Mouse (Mus musculus) forebrain, embryonic 13.5 days (tissue): ENCODE data around the gene Vapa. TPM values are rescaled to one million over a fixed set of nuclear protein-coding genes. Genes with fewer than 3 reads are reported as not detected.

Experiments used
- ATAC-seq: fragments of 200-750 bp; cut with Nextera tagmentation; 2 replicates; pipeline ENCODE4 v1.8.0; 2017
- H3K27ac ChIP-seq: fragments of 300-500 bp; sonication (generic); 2 replicates; pipeline ENCODE4 v1.5.1; 2015; ENCODE audit warnings: inconsistent platforms, mild to moderate bottlenecking, moderate library complexity
- H3K27me3 ChIP-seq: fragments of 300-500 bp; sonication (generic); 2 replicates; pipeline ENCODE4 v1.6.1; 2015; ENCODE audit warnings: mild to moderate bottlenecking, inconsistent platforms
- H3K36me3 ChIP-seq: fragments of 300-500 bp; sonication (generic); 2 replicates; pipeline ENCODE4 v1.6.1; 2015; ENCODE audit warnings: mild to moderate bottlenecking, inconsistent platforms; ENCODE audit not compliant: poor library complexity, severe bottlenecking
- H3K4me1 ChIP-seq: fragments of 300-500 bp; sonication (generic); 2 replicates; pipeline ENCODE4 v1.6.1; 2015; ENCODE audit warnings: inconsistent platforms
- H3K4me2 ChIP-seq: fragments of 300-500 bp; sonication (generic); 2 replicates; pipeline ENCODE4 v1.6.1; 2015; ENCODE audit warnings: inconsistent platforms, mild to moderate bottlenecking, moderate library complexity
- H3K4me3 ChIP-seq: fragments of 300-500 bp; sonication (generic); 2 replicates; pipeline ENCODE4 v1.5.1; 2015; ENCODE audit warnings: mild to moderate bottlenecking, inconsistent platforms
- H3K9ac ChIP-seq: fragments of 300-500 bp; sonication (generic); 2 replicates; pipeline ENCODE4 v1.6.1; 2015; ENCODE audit warnings: mild to moderate bottlenecking, inconsistent platforms
- H3K9me3 ChIP-seq: fragments of 300-500 bp; sonication (generic); replicated peaks from 2 replicates; pipeline ENCODE4 v1.6.1; 2016; ENCODE audit warnings: inconsistent platforms
- WGBS: fragments of 180-500 bp; shearing (Covaris S2); methylation state at CpG from one replicate; pipeline ENCODE4 v1.1.7; 2015; 5-methylcytosine and 5-hydroxymethylcytosine counted together
- polyA plus RNA-seq: library from polyadenylated mRNA; unstranded; fragments of >200 nt; fragmentation: Nextera tagmentation; extraction: Ambion mirVana; gene quantifications from 2 replicates; pipeline ENCODE4 v1.2.1, GENCODE M21; 2015

Gene Vapa
- polyA plus RNA-seq, 1 experiment from 2014 or later, result 221 TPM

DNA sequence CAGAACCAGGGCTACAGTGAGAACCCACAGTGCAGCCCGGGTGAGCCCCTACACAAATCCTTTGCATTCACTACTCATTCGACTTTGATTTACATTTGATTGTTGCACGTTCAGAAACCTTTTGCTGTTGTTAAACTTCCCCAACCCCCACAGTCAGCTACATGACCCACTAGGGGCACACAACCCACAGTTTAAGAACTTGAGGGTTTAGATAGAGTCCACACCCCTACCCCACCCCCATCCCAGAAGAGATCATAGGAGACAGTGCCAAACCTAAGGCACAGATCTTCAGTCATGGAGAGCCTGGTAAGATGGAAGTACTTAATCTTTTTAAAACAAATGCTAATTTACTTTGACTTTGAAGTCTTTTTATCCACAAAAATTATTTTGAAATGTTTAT lies 2.3 kb upstream of the Vapa start:
- Histone ChIP-seq H3K4me1 (peaks cover 20% of the 10 kb centered on the region), H3K4me2 (no peak overlapping the region), H3K9ac (no peak overlapping the region), H3K36me3 (no peaks in the 10 kb centered on the region), H3K27me3 (no peaks in the 10 kb centered on the region), H3K4me3 (no peak overlapping the region), H3K27ac (no peak overlapping the region), H3K9me3 (no peaks in the 10 kb centered on the region)
- WGBS, result 29% methylated on average over 3 of the region's 3 CpGs
- ATAC-seq, result no peak

DNA sequence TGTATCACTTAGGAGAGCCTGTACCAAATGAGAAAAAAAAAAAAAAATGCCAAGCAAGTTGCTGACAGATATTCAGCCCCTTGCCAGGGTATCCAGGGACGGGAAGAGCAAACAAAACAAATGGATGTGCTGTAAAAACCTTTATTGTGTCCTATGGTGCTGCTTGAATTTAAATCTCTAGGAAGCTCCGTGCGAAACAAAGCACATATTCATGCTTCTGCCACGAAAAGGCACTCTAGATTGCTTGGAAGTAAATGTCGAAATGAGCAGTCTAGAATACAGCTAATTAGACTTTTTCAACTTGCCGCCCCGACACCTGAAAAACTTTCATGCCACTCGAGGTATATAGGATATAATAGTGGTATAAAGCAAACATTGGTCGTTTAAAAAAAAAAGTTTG lies 1.1 kb upstream of the Vapa start:
- Histone ChIP-seq H3K27me3 (no peaks in the 10 kb centered on the region), H3K4me2 (peak overlapping the region; percentile 71), H3K4me1 (peaks cover 29% of the 10 kb centered on the region), H3K4me3 (peak overlapping the region; percentile 82), H3K9ac (peak overlapping the region; percentile 99), H3K27ac (peak overlapping the region; percentile 99), H3K36me3 (no peaks in the 10 kb centered on the region), H3K9me3 (no peaks in the 10 kb centered on the region)
- WGBS, result 1% methylated on average over 9 of the region's 9 CpGs
- ATAC-seq, result no peak

DNA sequence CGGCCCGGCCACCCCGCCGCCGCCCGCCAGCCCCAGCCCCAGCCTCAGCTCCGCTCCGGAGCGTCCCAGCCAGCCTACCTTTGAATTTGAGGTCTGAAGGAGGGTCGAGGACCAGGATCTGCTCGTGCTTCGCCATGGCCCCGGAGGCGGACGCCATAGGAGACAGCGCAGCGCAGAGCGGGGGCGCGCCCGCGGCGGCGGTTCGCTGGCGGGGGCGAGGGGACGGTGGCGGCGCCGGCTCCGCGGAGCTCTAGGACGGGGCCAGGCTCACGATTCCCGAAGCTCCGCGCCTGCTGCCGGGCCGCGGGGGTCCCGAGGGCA lies 253 bp downstream of the Vapa start:
- H3K27ac ChIP-seq, result peak overlapping the region; percentile 99
- no peaks in the 10 kb centered on the region for H3K27me3 ChIP-seq
- peak; percentile 79 for ATAC-seq
- H3K4me3 ChIP-seq, result peak overlapping the region; percentile 82
- peaks cover 41% of the 10 kb centered on the region for H3K4me1 ChIP-seq
- H3K36me3 ChIP-seq, result no peaks in the 10 kb centered on the region
- peak overlapping the region; percentile 99 for H3K9ac ChIP-seq
- WGBS, result under 1% methylated on average over 29 of the region's 42 CpGs
- H3K9me3 ChIP-seq, result no peaks in the 10 kb centered on the region
- H3K4me2 ChIP-seq, result peak overlapping the region; percentile 79

DNA sequence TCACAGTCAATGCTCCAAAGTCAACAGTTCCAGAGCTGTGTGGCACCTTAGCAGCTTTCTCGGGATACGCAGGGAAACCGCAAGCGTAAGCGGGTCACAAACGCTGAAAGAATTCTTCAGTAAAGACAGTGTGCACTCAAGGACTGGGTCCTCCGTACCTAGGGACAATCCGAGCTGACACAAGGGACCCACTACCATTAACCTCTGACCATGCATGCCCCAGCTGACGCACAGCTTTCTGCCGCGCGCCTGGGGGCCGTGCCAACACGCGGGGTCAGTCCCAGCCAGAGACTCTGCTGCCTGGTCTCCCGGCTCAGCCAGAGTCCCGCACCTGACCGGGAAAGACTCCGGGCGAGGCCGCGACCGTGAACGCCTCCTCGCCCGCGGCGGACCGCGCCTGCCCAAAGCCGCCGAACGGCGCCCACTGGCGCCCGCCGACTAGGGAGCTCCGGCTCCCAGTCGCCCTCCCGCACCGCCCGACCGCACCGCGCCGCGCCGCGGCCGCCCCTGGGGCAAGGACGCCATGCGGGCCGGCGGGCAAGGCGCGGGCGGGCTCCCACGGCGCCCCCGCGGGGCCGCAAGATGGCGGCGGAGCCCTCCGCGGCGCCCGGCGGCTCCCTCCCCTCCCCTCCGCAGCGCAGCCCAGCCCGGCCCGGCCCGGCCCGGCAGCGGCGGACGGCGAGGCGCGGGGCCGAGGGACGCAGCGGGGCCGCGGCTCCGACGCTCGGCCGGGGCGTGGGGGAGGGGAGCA lies 789 bp downstream of the Vapa start:
- ATAC-seq, result peak; percentile 44
- Histone ChIP-seq H3K9me3 (no peaks in the 10 kb centered on the region), H3K4me1 (peaks cover 47% of the 10 kb centered on the region), H3K9ac (peak overlapping the region; percentile 99), H3K36me3 (no peaks in the 10 kb centered on the region), H3K27me3 (no peaks in the 10 kb centered on the region), H3K4me2 (peak overlapping the region; percentile 79), H3K4me3 (peak overlapping the region; percentile 82), H3K27ac (peak overlapping the region; percentile 99)
- 0% methylated on average over 44 of the region's 91 CpGs for WGBS

DNA sequence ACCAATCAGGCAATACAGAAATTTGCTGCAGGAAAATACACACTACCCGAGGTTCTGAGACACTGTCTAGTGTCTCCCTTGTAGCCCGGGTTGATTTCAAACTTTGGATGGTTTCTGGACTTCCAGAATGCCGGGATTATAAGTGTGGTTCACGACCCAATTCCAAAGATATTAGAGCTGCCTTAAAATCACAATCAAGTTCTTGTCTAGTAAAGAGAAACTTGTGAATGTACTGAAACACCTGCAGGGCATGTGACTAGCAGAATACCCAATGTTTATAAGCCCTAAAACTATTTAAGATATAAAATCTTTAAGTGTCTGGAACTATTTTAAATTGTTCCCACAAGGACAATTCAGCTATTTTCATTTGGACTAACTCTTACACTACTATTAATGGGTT lies 1.6 kb downstream of the Vapa start:
- H3K9ac ChIP-seq, result peak overlapping the region; percentile 99
- H3K4me2 ChIP-seq, result peak overlapping the region; percentile 79
- no peak for ATAC-seq
- peak overlapping the region; percentile 82 for H3K4me3 ChIP-seq
- no peaks in the 10 kb centered on the region for H3K9me3 ChIP-seq
- no peaks in the 10 kb centered on the region for H3K36me3 ChIP-seq
- H3K27ac ChIP-seq, result no peak overlapping the region
- WGBS, result 7% methylated on average over 4 of the region's 4 CpGs
- H3K27me3 ChIP-seq, result no peaks in the 10 kb centered on the region
- H3K4me1 ChIP-seq, result peaks cover 52% of the 10 kb centered on the region

DNA sequence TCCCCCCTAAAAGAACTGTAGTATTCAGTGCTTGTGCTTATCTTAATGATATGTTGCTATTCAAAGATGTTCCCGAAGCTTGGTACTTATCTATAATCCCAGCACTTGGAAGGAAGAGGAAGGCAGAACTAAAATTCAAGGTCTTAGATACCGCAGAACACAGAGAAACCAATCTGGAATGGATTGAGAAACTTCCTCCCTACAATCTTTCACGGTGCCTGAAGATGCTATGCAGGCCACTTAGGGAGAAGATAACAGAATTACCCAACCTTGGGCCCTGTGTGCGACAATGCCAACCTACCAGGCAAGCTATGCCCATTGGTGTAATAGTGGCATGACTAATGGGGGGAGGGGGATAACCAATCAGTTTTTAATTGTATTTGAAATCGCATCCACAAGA lies 4.6 kb downstream of the Vapa start:
- Histone ChIP-seq H3K4me3 (no peak overlapping the region), H3K27ac (no peak overlapping the region), H3K9ac (no peak overlapping the region), H3K9me3 (no peaks in the 10 kb centered on the region), H3K27me3 (no peaks in the 10 kb centered on the region), H3K4me2 (no peak overlapping the region), H3K4me1 (peaks cover 52% of the 10 kb centered on the region), H3K36me3 (no peaks in the 10 kb centered on the region)
- WGBS, result 87% methylated on average over 5 of the region's 5 CpGs
- no peak for ATAC-seq

DNA sequence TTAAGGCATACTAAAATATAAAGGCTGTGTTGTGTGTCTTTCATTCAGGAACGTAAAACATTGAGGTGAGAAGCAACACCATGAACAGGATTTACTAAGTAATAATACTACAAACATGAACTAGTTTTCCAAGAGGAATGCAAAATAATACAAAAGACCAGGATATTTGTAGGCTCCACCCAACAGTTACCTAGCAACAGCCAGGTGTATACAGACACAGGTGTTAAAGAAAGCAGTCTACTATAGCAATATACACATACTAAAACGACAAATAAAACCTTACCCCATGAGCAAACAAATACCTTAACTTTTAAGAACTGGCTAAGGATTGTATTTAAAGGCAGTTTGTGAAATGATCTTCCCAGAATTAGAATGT lies 5.1 kb downstream of the Vapa start:
- WGBS, result 79% methylated on average over 2 of the region's 2 CpGs
- Histone ChIP-seq H3K4me3 (no peak overlapping the region), H3K27me3 (no peaks in the 10 kb centered on the region), H3K4me1 (peaks cover 52% of the 10 kb centered on the region), H3K9me3 (no peaks in the 10 kb centered on the region), H3K36me3 (no peaks in the 10 kb centered on the region), H3K27ac (no peak overlapping the region), H3K4me2 (no peak overlapping the region), H3K9ac (no peak overlapping the region)
- no peak for ATAC-seq

DNA sequence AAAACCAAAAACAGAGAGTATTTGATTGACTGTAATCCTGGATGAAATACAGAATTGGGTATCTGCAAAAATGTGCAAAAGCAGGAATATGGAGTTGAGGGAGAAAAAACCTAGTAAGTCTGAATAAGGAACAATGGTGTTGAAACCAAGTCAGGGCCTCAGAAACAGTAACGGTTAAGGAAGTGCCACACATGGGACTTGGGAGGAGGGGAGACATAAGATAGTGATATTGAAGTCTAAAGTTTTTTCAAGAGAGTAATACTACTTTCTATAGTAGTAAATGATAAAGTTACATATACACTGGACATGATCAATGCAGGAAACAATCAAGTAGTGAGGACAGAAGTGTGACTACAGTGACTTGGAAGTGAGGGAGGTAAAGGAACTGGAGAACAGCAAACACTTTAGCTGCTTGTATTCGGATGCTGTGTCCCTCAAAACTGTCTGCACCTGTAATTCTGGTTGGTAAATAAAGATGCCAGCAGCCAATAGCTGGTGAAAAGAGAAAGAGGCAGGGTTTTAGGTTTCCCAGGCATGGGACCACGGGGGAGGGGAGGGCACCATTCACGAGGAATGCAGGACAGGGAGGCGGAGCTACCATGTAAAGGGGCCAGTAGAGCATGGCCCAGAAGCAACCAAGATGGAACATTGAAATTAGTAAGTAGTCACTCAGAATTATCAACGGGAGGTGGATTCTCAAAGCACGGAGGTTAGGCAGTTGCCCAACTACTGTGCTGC lies 5.6 kb downstream of the Vapa start:
- H3K27ac ChIP-seq, result no peak overlapping the region
- no peak overlapping the region for H3K9ac ChIP-seq
- peaks cover 52% of the 10 kb centered on the region for H3K4me1 ChIP-seq
- H3K4me3 ChIP-seq, result no peak overlapping the region
- WGBS, result 47% methylated on average over 7 of the region's 7 CpGs
- H3K9me3 ChIP-seq, result no peaks in the 10 kb centered on the region
- H3K36me3 ChIP-seq, result no peaks in the 10 kb centered on the region
- no peak overlapping the region for H3K4me2 ChIP-seq
- ATAC-seq, result no peak
- H3K27me3 ChIP-seq, result no peaks in the 10 kb centered on the region

DNA sequence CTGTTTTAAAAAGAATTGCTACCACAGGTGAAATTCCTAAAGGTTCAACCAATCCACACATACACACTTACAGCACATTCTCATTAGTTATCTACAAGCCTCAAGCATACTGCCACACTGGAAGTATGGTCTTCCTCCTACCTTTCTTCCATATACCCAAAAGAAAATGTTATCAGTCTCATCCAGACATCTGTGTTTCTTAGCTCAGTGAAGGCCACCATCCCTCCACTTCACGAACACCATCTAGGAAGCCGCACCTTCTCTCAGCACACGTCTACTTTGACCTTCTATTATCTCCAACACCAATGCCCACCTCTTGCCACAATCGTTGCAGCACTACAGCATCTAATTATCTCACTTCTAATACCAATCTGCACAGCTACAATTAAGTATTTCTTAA lies 7.3 kb downstream of the Vapa start:
- H3K27me3 ChIP-seq, result no peaks in the 10 kb centered on the region
- no peak overlapping the region for H3K27ac ChIP-seq
- H3K36me3 ChIP-seq, result no peaks in the 10 kb centered on the region
- H3K4me2 ChIP-seq, result no peak overlapping the region
- H3K4me1 ChIP-seq, result peaks cover 45% of the 10 kb centered on the region
- no peak overlapping the region for H3K9ac ChIP-seq
- H3K9me3 ChIP-seq, result no peaks in the 10 kb centered on the region
- no peak for ATAC-seq
- 82% methylated on average over 4 of the region's 4 CpGs for WGBS
- no peak overlapping the region for H3K4me3 ChIP-seq

DNA sequence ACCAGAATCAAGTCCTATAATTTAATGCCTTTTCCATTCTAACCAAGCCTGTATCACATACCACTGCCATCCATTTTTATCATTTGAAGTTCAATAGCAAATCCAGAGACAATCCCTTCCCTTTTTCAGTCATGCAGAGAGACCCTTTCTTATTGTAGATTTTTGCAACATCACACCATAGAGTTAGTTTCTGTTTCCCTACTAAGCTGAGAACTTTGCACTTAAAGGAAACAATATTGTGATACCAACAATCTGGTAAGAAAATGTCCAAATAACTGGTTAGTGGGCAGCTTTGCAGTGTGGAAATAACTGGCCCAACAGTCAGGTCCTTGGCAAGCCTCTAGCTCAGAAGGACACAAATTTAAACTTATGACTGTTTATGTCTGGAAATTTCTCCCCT lies 8.5 kb downstream of the Vapa start:
- peaks cover 41% of the 10 kb centered on the region for H3K4me1 ChIP-seq

DNA sequence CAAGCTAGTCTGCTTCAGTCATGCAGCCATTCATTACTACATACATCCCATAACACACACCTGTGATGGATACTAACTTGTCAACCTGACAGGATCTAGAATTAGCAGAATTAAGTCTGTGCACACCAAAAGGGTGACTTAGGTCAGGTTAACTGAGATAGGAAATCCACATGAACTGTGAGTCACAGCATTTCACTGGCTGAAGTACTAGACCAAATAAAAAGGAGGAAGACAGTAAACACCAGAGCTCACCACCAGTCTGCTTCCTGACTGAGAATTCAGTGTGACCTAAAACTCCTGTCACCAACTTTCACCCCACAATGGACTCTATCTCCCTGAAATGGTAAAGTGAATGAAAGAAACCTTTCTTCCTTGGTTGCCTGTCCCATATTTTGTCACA lies 9.0 kb downstream of the Vapa start:
- no peaks in the 10 kb centered on the region for H3K36me3 ChIP-seq
- H3K9me3 ChIP-seq, result no peaks in the 10 kb centered on the region
- peaks cover 35% of the 10 kb centered on the region for H3K4me1 ChIP-seq
- no peak overlapping the region for H3K27ac ChIP-seq
- no peak overlapping the region for H3K4me2 ChIP-seq
- H3K9ac ChIP-seq, result no peak overlapping the region
- no peak for ATAC-seq
- H3K4me3 ChIP-seq, result no peak overlapping the region
- no peaks in the 10 kb centered on the region for H3K27me3 ChIP-seq

More for the DNA sequence above, 8.5 kb downstream of the Vapa start:
- Histone ChIP-seq H3K27me3 (no peaks in the 10 kb centered on the region), H3K9ac (no peak overlapping the region), H3K4me2 (no peak overlapping the region), H3K9me3 (no peaks in the 10 kb centered on the region), H3K36me3 (no peaks in the 10 kb centered on the region), H3K27ac (no peak overlapping the region), H3K4me3 (no peak overlapping the region)
- no peak for ATAC-seq

DNA sequence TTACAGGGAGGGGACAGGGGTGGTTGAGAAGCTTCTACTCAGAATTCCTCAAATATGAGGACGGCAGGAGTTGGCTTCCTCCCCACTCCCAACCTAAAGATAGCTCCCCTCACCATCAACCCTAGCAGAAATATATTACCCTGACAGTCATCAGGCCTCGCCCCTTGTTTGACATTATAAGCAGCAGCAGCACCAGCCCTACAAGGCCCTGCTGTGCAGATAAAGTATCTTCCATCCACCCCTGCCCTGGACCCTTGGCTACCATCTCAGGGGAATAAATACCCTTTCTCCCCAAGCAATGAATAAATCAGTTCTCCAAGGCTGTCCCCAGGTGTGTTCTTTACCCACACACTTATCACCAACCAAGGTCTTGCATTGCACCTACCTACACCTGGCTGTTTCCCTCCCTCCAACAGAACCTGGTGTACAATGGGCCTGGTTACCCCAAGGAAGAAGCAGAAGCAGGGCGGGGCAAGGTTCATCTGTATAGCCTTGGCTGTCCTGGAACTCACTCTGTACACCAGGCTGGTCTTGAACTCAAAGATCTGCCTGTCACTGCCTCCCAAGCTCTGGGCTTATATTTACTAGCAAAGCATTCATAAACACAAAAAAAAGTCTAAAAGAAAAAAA lies 15.4 kb downstream of the Vapa start:
- no peak for ATAC-seq
- Histone ChIP-seq H3K4me2 (no peak overlapping the region), H3K36me3 (peaks cover 1% of the 10 kb centered on the region), H3K27me3 (no peaks in the 10 kb centered on the region), H3K27ac (no peak overlapping the region), H3K4me3 (no peak overlapping the region), H3K9ac (no peak overlapping the region), H3K4me1 (peaks cover 18% of the 10 kb centered on the region; the same call in 1 of the 2 replicates), H3K9me3 (no peaks in the 10 kb centered on the region)
- WGBS, result 93% methylated on average over 3 of the region's 3 CpGs
